Mouse (Mus musculus): ENCODE data around the gene Phf20.
"Not testable (repeated sequence)": the region's sequence is repeated elsewhere in the genome, so short reads cannot be mapped to it uniquely, and the experiment has no call there.

The Phf20 gene

GRCm38 (mm10) chr2:156199944-156200343 lies 3.7 kb downstream of the Phf20 start:
- DNase-seq (ENCODE audit: low spot score): no peak

- DNase-seq (ENCODE audit: low spot score): no peak
Observed at GRCm38 (mm10) chr2:156201486-156201885, 5.2 kb downstream of the Phf20 start.

GRCm38 (mm10) chr2:156202848-156203437 lies 6.7 kb downstream of the Phf20 start:
- no peak for DNase-seq (ENCODE audit: low spot score)

GRCm38 (mm10) chr2:156203917-156204316 lies 7.7 kb downstream of the Phf20 start:
- DNase-seq (ENCODE audit: low spot score): no peak

- no peak for DNase-seq (ENCODE audit: low spot score)
Observed at GRCm38 (mm10) chr2:156217786-156218185, 21.5 kb downstream of the Phf20 start.

GRCm38 (mm10) chr2:156222100-156222499 lies 25.8 kb downstream of the Phf20 start:
- no peak for DNase-seq (ENCODE audit: low spot score)

GRCm38 (mm10) chr2:156224043-156224442 lies 27.8 kb downstream of the Phf20 start:
- DNase-seq (ENCODE audit: low spot score): no peak

GRCm38 (mm10) chr2:156227689-156228088 lies 31.4 kb downstream of the Phf20 start:
- no peak for DNase-seq (ENCODE audit: low spot score)

GRCm38 (mm10) chr2:156229171-156229570 lies 32.9 kb downstream of the Phf20 start:
- no peak for DNase-seq (ENCODE audit: low spot score)

GRCm38 (mm10) chr2:156231340-156231739 lies 35.1 kb downstream of the Phf20 start:
- no peak for DNase-seq (ENCODE audit: low spot score)

GRCm38 (mm10) chr2:156233275-156233948 lies 37.1 kb downstream of the Phf20 start:
- DNase-seq (ENCODE audit: low spot score): peak; percentile 65

- DNase-seq (ENCODE audit: low spot score): not testable (repeated sequence)
Observed at GRCm38 (mm10) chr2:156234016-156234415, 37.8 kb downstream of the Phf20 start.

GRCm38 (mm10) chr2:156235847-156236246 lies 39.6 kb downstream of the Phf20 start:
- DNase-seq (ENCODE audit: low spot score): peak; percentile 49

GRCm38 (mm10) chr2:156241662-156242061 lies 45.4 kb downstream of the Phf20 start:
- peak; percentile 53 for DNase-seq (ENCODE audit: low spot score)

- no peak for DNase-seq (ENCODE audit: low spot score)
Observed at GRCm38 (mm10) chr2:156243011-156243410, 46.7 kb downstream of the Phf20 start.

GRCm38 (mm10) chr2:156247599-156247998 lies 51.3 kb downstream of the Phf20 start:
- DNase-seq (ENCODE audit: low spot score): no peak

- DNase-seq (ENCODE audit: low spot score): no peak
Observed at GRCm38 (mm10) chr2:156250761-156251160, 54.5 kb downstream of the Phf20 start.

GRCm38 (mm10) chr2:156251291-156251690 lies 55.0 kb downstream of the Phf20 start:
- no peak for DNase-seq (ENCODE audit: low spot score)

- DNase-seq (ENCODE audit: low spot score): no peak
Observed at GRCm38 (mm10) chr2:156257051-156257450, 60.8 kb downstream of the Phf20 start.

GRCm38 (mm10) chr2:156257922-156258761 lies 61.9 kb downstream of the Phf20 start:
- DNase-seq (ENCODE audit: low spot score): no peak

GRCm38 (mm10) chr2:156260968-156261367 lies 64.7 kb downstream of the Phf20 start:
- DNase-seq (ENCODE audit: low spot score): no peak

GRCm38 (mm10) chr2:156263204-156263893 lies 67.1 kb downstream of the Phf20 start:
- DNase-seq (ENCODE audit: low spot score): no peak

Measured in left cerebral cortex, adult 11 months (tissue).